Mouse (Mus musculus): ENCODE data around the gene Gimap4. TPM values are rescaled to one million over a fixed set of nuclear protein-coding genes. Genes with fewer than 3 reads are reported as not detected.
"Not testable (repeated sequence)": the region's sequence is repeated elsewhere in the genome, so short reads cannot be mapped to it uniquely, and the experiment has no call there.

Gimap4 gene
- polyA plus RNA-seq, 2 experiments, result 9.6 to 9.8 TPM

DNA sequence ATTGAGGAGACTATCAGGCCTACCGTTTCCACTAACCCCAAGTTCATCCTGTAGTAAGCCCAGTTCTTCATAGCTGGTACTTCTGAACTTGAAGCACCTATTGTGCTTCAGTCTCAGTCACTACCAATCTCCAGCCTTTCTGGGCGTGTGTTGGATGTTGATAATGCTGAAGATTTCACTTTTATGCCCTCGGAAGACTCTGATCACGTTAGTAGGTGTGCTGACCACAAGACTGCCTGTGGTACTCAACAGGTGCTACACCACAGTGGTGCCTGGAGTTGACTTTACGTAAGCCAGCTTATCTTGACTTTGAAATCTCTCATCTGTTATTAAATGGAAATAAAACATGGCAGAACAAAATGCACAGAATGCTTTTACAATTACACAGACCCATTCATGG lies 3.9 kb upstream of the Gimap4 start:
- Histone ChIP-seq H3K27me3 (ENCODE audit: control insufficient read depth, insufficient read depth, low read length) (no peaks in the 10 kb centered on the region), H3K27ac (replicated peaks; ENCODE audit: low read depth, low read length) (no peak overlapping the region), H3K4me1 (ENCODE audit: control insufficient read depth, insufficient read depth, low read length) (no peaks in the 10 kb centered on the region), H3K4me3 (replicated peaks; ENCODE audit: low read length) (no peak overlapping the region), H3K4me2 (replicated peaks; ENCODE audit: low read depth, low read length, severe bottlenecking) (no peak overlapping the region), H3K9ac (ENCODE audit: low read depth, low read length, severe bottlenecking) (no peak overlapping the region), H3K36me3 (ENCODE audit: control insufficient read depth, insufficient read depth, low read length) (no peaks in the 10 kb centered on the region), H3K9me3 (ENCODE audit: control insufficient read depth, low read length) (no peaks in the 10 kb centered on the region)
- DNase-seq (ENCODE audit: low spot score) (no peak), ATAC-seq (ENCODE audit: low FRiP score, low read depth) (no peak)
- WGBS, result 80% methylated on average over 5 of the region's 5 CpGs
- no peak for TF ChIP-seq POLR2A (IDR thresholded peaks at IDR 0.05; ENCODE audit: borderline replicate concordance, extremely low read depth, insufficient read depth, insufficient read length)

DNA sequence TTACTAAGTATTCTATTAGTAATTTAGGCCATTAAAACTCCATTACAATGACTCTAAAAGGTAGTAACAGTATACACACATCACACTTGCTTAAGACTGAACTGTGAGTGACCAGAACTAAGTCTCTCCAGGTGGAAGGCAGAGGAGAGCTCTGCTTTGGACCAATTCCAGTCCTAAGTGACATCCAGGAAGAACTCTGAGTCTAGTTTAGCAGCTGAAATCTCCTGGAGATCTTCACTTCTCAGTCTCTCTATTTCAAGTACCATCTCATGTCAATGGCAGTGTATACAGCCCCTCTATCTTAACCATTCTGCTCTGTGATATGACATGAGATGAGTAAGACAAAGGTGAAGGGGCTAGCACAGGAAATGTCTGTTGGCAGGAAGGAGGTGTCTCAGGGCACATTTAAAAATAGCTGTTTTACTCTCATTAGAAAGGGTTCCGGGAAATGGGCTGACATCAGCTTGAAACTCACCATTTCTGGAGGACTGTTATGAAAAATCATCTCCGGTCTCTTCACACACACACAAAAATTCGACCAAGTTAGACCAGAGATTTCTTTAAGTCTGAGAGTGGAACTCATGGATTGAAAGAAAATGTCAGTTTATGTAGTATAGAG lies 2.8 kb upstream of the Gimap4 start:
- no peak for DNase-seq (ENCODE audit: low spot score)
- TF ChIP-seq POLR2A (IDR thresholded peaks at IDR 0.05; ENCODE audit: borderline replicate concordance, extremely low read depth, insufficient read depth, insufficient read length), result no peak
- Histone ChIP-seq H3K27ac (replicated peaks; ENCODE audit: low read depth, low read length) (no peak overlapping the region), H3K9me3 (ENCODE audit: control insufficient read depth, low read length) (no peaks in the 10 kb centered on the region), H3K36me3 (ENCODE audit: control insufficient read depth, insufficient read depth, low read length) (no peaks in the 10 kb centered on the region), H3K4me1 (ENCODE audit: control insufficient read depth, insufficient read depth, low read length) (no peaks in the 10 kb centered on the region), H3K27me3 (ENCODE audit: control insufficient read depth, insufficient read depth, low read length) (no peaks in the 10 kb centered on the region), H3K4me2 (replicated peaks; ENCODE audit: low read depth, low read length, severe bottlenecking) (no peak overlapping the region), H3K9ac (ENCODE audit: low read depth, low read length, severe bottlenecking) (no peak overlapping the region), H3K4me3 (replicated peaks; ENCODE audit: low read length) (no peak overlapping the region)
- WGBS, result 75% methylated on average over 3 of the region's 3 CpGs
- ATAC-seq (ENCODE audit: low FRiP score, low read depth), result no peak

GRCm38 (mm10) chr6:48682271-48682670 lies 2.1 kb upstream of the Gimap4 start:
- no peaks in the 10 kb centered on the region for H3K4me1 ChIP-seq (ENCODE audit: control insufficient read depth, insufficient read depth, low read length)
- H3K4me3 ChIP-seq (replicated peaks; ENCODE audit: low read length), result no peak overlapping the region
- H3K27me3 ChIP-seq (ENCODE audit: control insufficient read depth, insufficient read depth, low read length), result no peaks in the 10 kb centered on the region
- ATAC-seq (ENCODE audit: low FRiP score, low read depth) (no peak), DNase-seq (ENCODE audit: low spot score) (no peak)
- TF ChIP-seq POLR2A (IDR thresholded peaks at IDR 0.05; ENCODE audit: borderline replicate concordance, extremely low read depth, insufficient read depth, insufficient read length), result no peak
- no peak overlapping the region for H3K4me2 ChIP-seq (replicated peaks; ENCODE audit: low read depth, low read length, severe bottlenecking)
- no peak overlapping the region for H3K27ac ChIP-seq (replicated peaks; ENCODE audit: low read depth, low read length)
- no peak overlapping the region for H3K9ac ChIP-seq (ENCODE audit: low read depth, low read length, severe bottlenecking)
- 76% methylated on average over 4 of the region's 4 CpGs for WGBS
- no peaks in the 10 kb centered on the region for H3K36me3 ChIP-seq (ENCODE audit: control insufficient read depth, insufficient read depth, low read length)
- no peaks in the 10 kb centered on the region for H3K9me3 ChIP-seq (ENCODE audit: control insufficient read depth, low read length)

DNA sequence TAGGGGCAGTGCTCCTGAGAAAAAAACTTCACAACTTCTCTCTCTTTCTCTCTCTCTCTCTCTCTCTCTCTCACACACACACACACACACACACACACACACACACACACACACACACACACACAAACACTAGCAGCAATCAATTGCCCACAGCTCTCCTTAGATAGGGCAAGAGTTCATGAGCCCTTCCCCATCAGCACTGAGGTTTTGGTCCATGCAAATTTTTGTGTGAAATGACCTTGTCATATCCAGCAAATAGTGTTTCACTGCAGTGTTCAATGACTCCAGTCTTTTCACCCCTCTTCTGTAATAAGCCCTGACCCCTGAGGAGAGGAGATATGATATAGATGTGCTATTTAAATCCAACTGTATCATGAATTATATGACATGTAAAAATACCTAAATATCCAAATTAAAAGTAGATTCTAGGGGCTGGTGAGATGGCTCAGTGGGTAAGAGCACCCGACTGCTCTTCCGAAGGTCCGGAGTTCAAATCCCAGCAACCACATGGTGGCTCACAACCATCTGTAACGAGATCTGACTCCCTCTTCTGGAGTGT lies 1.0 kb upstream of the Gimap4 start:
- H3K9ac ChIP-seq (ENCODE audit: low read depth, low read length, severe bottlenecking); DNase-seq (ENCODE audit: low spot score); H3K9me3 ChIP-seq (ENCODE audit: control insufficient read depth, low read length); ATAC-seq (ENCODE audit: low FRiP score, low read depth); H3K27me3 ChIP-seq (ENCODE audit: control insufficient read depth, insufficient read depth, low read length); H3K27ac ChIP-seq (replicated peaks; ENCODE audit: low read depth, low read length); H3K4me3 ChIP-seq (replicated peaks; ENCODE audit: low read length); H3K4me2 ChIP-seq (replicated peaks; ENCODE audit: low read depth, low read length, severe bottlenecking); H3K4me1 ChIP-seq (ENCODE audit: control insufficient read depth, insufficient read depth, low read length); H3K36me3 ChIP-seq (ENCODE audit: control insufficient read depth, insufficient read depth, low read length): not testable (repeated sequence)
- WGBS, result 91% methylated on average over 3 of the region's 4 CpGs

GRCm38 (mm10) chr6:48684806-48685205 lies 457 bp downstream of the Gimap4 start:
- no peak for TF ChIP-seq POLR2A (IDR thresholded peaks at IDR 0.05; ENCODE audit: borderline replicate concordance, extremely low read depth, insufficient read depth, insufficient read length)
- H3K4me3 ChIP-seq (replicated peaks; ENCODE audit: low read length), result no peak overlapping the region
- no peak for DNase-seq (ENCODE audit: low spot score)
- no peaks in the 10 kb centered on the region for H3K4me1 ChIP-seq (ENCODE audit: control insufficient read depth, insufficient read depth, low read length)
- no peak overlapping the region for H3K4me2 ChIP-seq (replicated peaks; ENCODE audit: low read depth, low read length, severe bottlenecking)
- no peak overlapping the region for H3K9ac ChIP-seq (ENCODE audit: low read depth, low read length, severe bottlenecking)
- WGBS, result 57% methylated on average over 4 of the region's 4 CpGs
- H3K27me3 ChIP-seq (ENCODE audit: control insufficient read depth, insufficient read depth, low read length), result no peaks in the 10 kb centered on the region
- ATAC-seq (ENCODE audit: low FRiP score, low read depth), result no peak
- no peaks in the 10 kb centered on the region for H3K36me3 ChIP-seq (ENCODE audit: control insufficient read depth, insufficient read depth, low read length)
- no peak overlapping the region for H3K27ac ChIP-seq (replicated peaks; ENCODE audit: low read depth, low read length)
- H3K9me3 ChIP-seq (ENCODE audit: control insufficient read depth, low read length), result no peaks in the 10 kb centered on the region

Data from limb, embryonic 14.5 days (tissue).